20 mouse cellular contexts compared by ENCODE assay signal in the genomic region with DNA sequence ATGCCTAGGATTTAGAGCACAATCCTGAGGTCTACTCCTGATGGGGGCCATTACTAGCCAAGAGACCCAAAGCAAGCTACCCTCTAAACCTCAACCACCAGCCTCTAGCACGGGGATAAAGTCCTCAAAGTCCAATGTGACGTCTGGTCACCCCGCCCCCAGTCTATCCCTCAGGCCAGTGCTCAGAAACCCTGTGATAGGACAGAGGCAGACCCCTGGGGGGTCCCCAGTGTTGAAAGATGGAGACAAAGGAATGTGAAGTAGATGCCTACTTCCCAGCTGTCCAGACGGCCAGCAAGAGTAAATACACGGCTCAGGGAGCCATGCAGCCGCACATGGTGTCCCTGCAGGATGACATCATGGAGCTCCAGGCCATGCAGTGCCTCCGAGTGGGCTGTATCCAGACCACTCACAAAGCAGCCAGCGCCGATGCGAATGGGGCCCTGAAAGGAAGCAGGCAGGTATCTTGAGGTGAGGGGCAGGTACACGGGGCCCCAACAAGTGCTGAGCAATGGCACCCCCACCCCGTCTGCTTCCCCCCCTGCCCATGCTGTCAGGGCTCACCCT. TPM values are rescaled to one million over a fixed set of nuclear protein-coding genes. Genes with fewer than 3 reads are reported as not detected.
DNase-seq lines count a peak whose midpoint lies in the region; ATAC-seq and TF ChIP-seq lines count a peak whose summit lies in the region.
"Had no signal": no experiment of that assay in that cellular context is flagged by ENCODE, and none has a peak within 500 bp of the region (broad histone marks: within the 10 kb centered on the region; RNA-seq: fewer than 3 reads in every experiment).

No protein-coding gene starts in this region.

- ATAC-seq in heart, embryonic 12.5 days (ENCODE audit: insufficient number of reproducible peaks, low FRiP score) = no peak
- ATAC-seq in liver, embryonic 12.5 days = 0 out of 2 replicates have a peak, but pooled peaks have one; percentile 23
- ATAC-seq in stomach, postnatal 0 days (ENCODE audit: low FRiP score, low TSS enrichment) = peak; percentile 22; the same call in 1 of the 2 replicates
- ATAC-seq: forebrain, embryonic 15.5 days; intestine, postnatal 0 days; midbrain, embryonic 15.5 days had no signal

- peak; percentile 27 for DNase-seq in cerebellum, adult 11 months
- DNase-seq in cerebellum, postnatal 36 days = no peak
- DNase-seq in heart, postnatal 14 days = no peak
- DNase-seq in liver = no peak
- DNase-seq in stomach, postnatal 0 days (ENCODE audit: low spot score) = no peak
- DNase-seq in thymus, postnatal 36 days = no peak
- DNase-seq: adrenal gland, postnatal 10 days; gastrocnemius, postnatal 14 days; heart, adult 2 months had no signal

- TF ChIP-seq EP300 in stomach, postnatal 0 days (optimal IDR thresholded peaks at IDR 0.05) = no peak

- H3K9ac ChIP-seq in heart, embryonic 12.5 days = no peak overlapping the region
- H3K9ac ChIP-seq in liver, embryonic 12.5 days = no peak overlapping the region
- H3K9ac ChIP-seq in stomach, postnatal 0 days (ENCODE audit: low read length) = no peak overlapping the region
- H3K9ac ChIP-seq: embryonic facial prominence, embryonic 12.5 days; forebrain, embryonic 15.5 days; hindbrain, embryonic 15.5 days; liver, embryonic 15.5 days; midbrain, embryonic 15.5 days had no signal

- peaks cover 74% of the 10 kb centered on the region for H3K36me3 ChIP-seq in heart, embryonic 12.5 days
- peaks cover 44% of the 10 kb centered on the region for H3K36me3 ChIP-seq in liver, embryonic 12.5 days
- H3K36me3 ChIP-seq in stomach, postnatal 0 days (ENCODE audit: control insufficient read depth, insufficient read depth, low read length) = peaks cover 12% of the 10 kb centered on the region; the same call in 1 of the 2 replicates
- H3K36me3 ChIP-seq: forebrain, embryonic 15.5 days; hindbrain, embryonic 15.5 days; midbrain, embryonic 15.5 days had no signal

- H3K4me2 ChIP-seq in heart, embryonic 12.5 days = no peak overlapping the region
- no peak overlapping the region for H3K4me2 ChIP-seq in liver, embryonic 12.5 days
- H3K4me2 ChIP-seq in stomach, postnatal 0 days (replicated peaks; ENCODE audit: low read depth) = no peak overlapping the region
- H3K4me2 ChIP-seq: embryonic facial prominence, embryonic 12.5 days; forebrain, embryonic 15.5 days; hindbrain, embryonic 15.5 days; liver, embryonic 15.5 days; midbrain, embryonic 15.5 days had no signal

- no peaks in the 10 kb centered on the region for H3K9me3 ChIP-seq in heart, embryonic 12.5 days (replicated peaks)
- no peaks in the 10 kb centered on the region for H3K9me3 ChIP-seq in liver, embryonic 12.5 days (replicated peaks)
- H3K9me3 ChIP-seq in stomach, postnatal 0 days (ENCODE audit: control insufficient read depth, low read length) = no peaks in the 10 kb centered on the region
- H3K9me3 ChIP-seq: embryonic facial prominence, embryonic 12.5 days; forebrain, embryonic 15.5 days; hindbrain, embryonic 15.5 days; liver, embryonic 15.5 days; midbrain, embryonic 15.5 days had no signal

- H3K4me1 ChIP-seq in heart, embryonic 12.5 days (replicated peaks) = peaks cover 8% of the 10 kb centered on the region
- H3K4me1 ChIP-seq in liver, embryonic 12.5 days = peaks cover under 1% of the 10 kb centered on the region; the same call in 1 of the 2 replicates
- H3K4me1 ChIP-seq in stomach, postnatal 0 days (replicated peaks; ENCODE audit: control insufficient read depth, insufficient read depth) = no peaks in the 10 kb centered on the region
- H3K4me1 ChIP-seq: embryonic facial prominence, embryonic 12.5 days; forebrain, embryonic 15.5 days; hindbrain, embryonic 15.5 days; midbrain, embryonic 15.5 days had no signal

- no peak for TF ChIP-seq CTCF in stomach, postnatal 0 days (IDR thresholded peaks at IDR 0.05; ENCODE audit: low read depth)

- WGBS in heart, embryonic 12.5 days = 53% methylated on average over 12 of the region's 12 CpGs
- 75% methylated on average over 12 of the region's 12 CpGs for WGBS in liver, embryonic 12.5 days (ENCODE audit: insufficient replicate concordance)
- WGBS in stomach, postnatal 0 days = 69% methylated on average over 12 of the region's 12 CpGs

- intact Hi-C loops in heart, postnatal 14 days (cut with DNase I) = no loop called here

- H3K27ac ChIP-seq in heart, embryonic 12.5 days (ENCODE audit: poor library complexity, severe bottlenecking) = 0 out of 2 replicates have a peak overlapping the region, but pooled peaks have one; percentile 5
- H3K27ac ChIP-seq in liver, embryonic 12.5 days = no peak overlapping the region; the same call in 1 of the 2 replicates
- no peak overlapping the region for H3K27ac ChIP-seq in stomach, postnatal 0 days (replicated peaks)
- H3K27ac ChIP-seq: embryonic facial prominence, embryonic 12.5 days; forebrain, embryonic 15.5 days; heart, adult 2 months; hindbrain, embryonic 15.5 days; kidney, postnatal 0 days; liver, embryonic 15.5 days; midbrain, embryonic 15.5 days had no signal

- no peaks in the 10 kb centered on the region for H3K27me3 ChIP-seq in heart, embryonic 12.5 days (replicated peaks)
- H3K27me3 ChIP-seq in liver, embryonic 12.5 days (replicated peaks) = no peaks in the 10 kb centered on the region
- no peaks in the 10 kb centered on the region for H3K27me3 ChIP-seq in stomach, postnatal 0 days (ENCODE audit: control insufficient read depth, insufficient read depth, low read length)
- H3K27me3 ChIP-seq: embryonic facial prominence, embryonic 12.5 days; forebrain, embryonic 15.5 days; hindbrain, embryonic 15.5 days; liver, embryonic 15.5 days; megakaryocyte, embryonic 14.5 days; midbrain, embryonic 15.5 days had no signal

- H3K4me3 ChIP-seq in heart, embryonic 12.5 days = no peak overlapping the region
- H3K4me3 ChIP-seq in liver, embryonic 12.5 days = no peak overlapping the region
- H3K4me3 ChIP-seq in stomach, postnatal 0 days (ENCODE audit: low read depth, low read length) = no peak overlapping the region
- H3K4me3 ChIP-seq: embryonic facial prominence, embryonic 12.5 days; forebrain, embryonic 15.5 days; heart, adult 2 months; hindbrain, embryonic 15.5 days; liver, embryonic 15.5 days; megakaryocyte, embryonic 14.5 days; midbrain, embryonic 15.5 days; myocyte had no signal

RNA-seq across cellular contexts. Expression of gene Fuk, which starts 12.3 kb away (rescaled TPM):
- polyA plus RNA-seq in heart, embryonic 12.5 days (2016; fragmentation: Nextera tagmentation; extraction: Ambion mirVana) = 10.0 and 10.2 TPM in 2 replicates
- total RNA-seq in heart, postnatal 14 days (2021) = 1 to 10 TPM; 6.2 to 6.3 TPM
- 5.1 and 5.7 TPM in 2 replicates for polyA plus RNA-seq in liver, embryonic 12.5 days (2016; fragmentation: Nextera tagmentation; extraction: Ambion mirVana)
- polyA plus RNA-seq in stomach, postnatal 0 days (2015; fragmentation: Nextera tagmentation; extraction: Ambion mirVana) = 6.0 and 6.5 TPM in 2 replicates

RNA-seq across cellular contexts. Expression of gene St3gal2, which starts 29.7 kb away (rescaled TPM):
- 27.1 and 27.6 TPM in 2 replicates for polyA plus RNA-seq in heart, embryonic 12.5 days (2016; fragmentation: Nextera tagmentation; extraction: Ambion mirVana)
- 10 to 100 TPM; 32.6 to 33.0 TPM for total RNA-seq in heart, postnatal 14 days (2021)
- 36.7 and 40.3 TPM in 2 replicates for polyA plus RNA-seq in liver, embryonic 12.5 days (2016; fragmentation: Nextera tagmentation; extraction: Ambion mirVana)
- polyA plus RNA-seq in stomach, postnatal 0 days (2015; fragmentation: Nextera tagmentation; extraction: Ambion mirVana) = 7.1 and 7.3 TPM in 2 replicates

RNA-seq across cellular contexts. Expression of gene Sf3b3, which starts 43.4 kb away (rescaled TPM):
- polyA plus RNA-seq in heart, embryonic 12.5 days (2016; fragmentation: Nextera tagmentation; extraction: Ambion mirVana) = 106 and 110 TPM in 2 replicates
- total RNA-seq in heart, postnatal 14 days (2021) = 10 to 100 TPM; 42.6 to 49.2 TPM
- polyA plus RNA-seq in liver, embryonic 12.5 days (2016; fragmentation: Nextera tagmentation; extraction: Ambion mirVana) = 127 TPM in 2 replicates
- 38.6 and 39.0 TPM in 2 replicates for polyA plus RNA-seq in stomach, postnatal 0 days (2015; fragmentation: Nextera tagmentation; extraction: Ambion mirVana)

RNA-seq across cellular contexts. Expression of gene Cog4, which starts 43.6 kb away (rescaled TPM):
- polyA plus RNA-seq in heart, embryonic 12.5 days (2016; fragmentation: Nextera tagmentation; extraction: Ambion mirVana) = 65.2 and 65.7 TPM in 2 replicates
- total RNA-seq in heart, postnatal 14 days (2021) = 10 to 100 TPM; 63.5 to 67.0 TPM
- polyA plus RNA-seq in liver, embryonic 12.5 days (2016; fragmentation: Nextera tagmentation; extraction: Ambion mirVana) = 43.1 and 45.1 TPM in 2 replicates
- 34.1 and 34.9 TPM in 2 replicates for polyA plus RNA-seq in stomach, postnatal 0 days (2015; fragmentation: Nextera tagmentation; extraction: Ambion mirVana)
